Mouse (Mus musculus): ENCODE measurements around the gene Itpr3. TPM values are rescaled to one million over a fixed set of nuclear protein-coding genes. Genes with fewer than 3 reads are reported as not detected.

Gene Itpr3
- total and polyA plus RNA-seq, 2 experiments from 2014 or later, result 0.90 to 4.7 TPM

GRCm38 (mm10) chr17:27070913-27071312 is 13.8 kb downstream of the Itpr3 start:
- Histone ChIP-seq H3K4me1 (ENCODE audit: insufficient read depth, low read length) (no peaks in the 10 kb centered on the region), H3K9ac (replicated peaks; ENCODE audit: low read length, poor library complexity, severe bottlenecking) (no peak overlapping the region)
- WGBS, result 94% methylated on average over 7 of the region's 7 CpGs

GRCm38 (mm10) chr17:27071630-27072029 is 14.5 kb downstream of the Itpr3 start:
- Histone ChIP-seq H3K36me3 (ENCODE audit: insufficient read depth, low read length) (no peaks in the 10 kb centered on the region), H3K27ac (ENCODE audit: low read depth, low read length) (no peak overlapping the region), H3K4me3 (ENCODE audit: low read depth, low read length) (no peak overlapping the region), H3K9ac (replicated peaks; ENCODE audit: low read length, poor library complexity, severe bottlenecking) (no peak overlapping the region), H3K9me3 (ENCODE audit: low read length) (no peaks in the 10 kb centered on the region), H3K27me3 (ENCODE audit: insufficient read depth, low read length) (no peaks in the 10 kb centered on the region), H3K4me2 (ENCODE audit: low read depth, low read length, poor library complexity, severe bottlenecking) (no peak overlapping the region), H3K4me1 (ENCODE audit: insufficient read depth, low read length) (no peaks in the 10 kb centered on the region)
- no peak for ATAC-seq (ENCODE audit: low FRiP score)
- WGBS, result 46% methylated on average over 6 of the region's 6 CpGs
- peak; percentile 48 for DNase-seq (ENCODE audit: low spot score)
- TF ChIP-seq CTCF (IDR thresholded peaks at IDR 0.05), result peak; percentile 72

More at GRCm38 (mm10) chr17:27070913-27071312, 13.8 kb downstream of the Itpr3 start:
- Histone ChIP-seq H3K27ac (ENCODE audit: low read depth, low read length) (no peak overlapping the region), H3K4me2 (ENCODE audit: low read depth, low read length, poor library complexity, severe bottlenecking) (no peak overlapping the region), H3K27me3 (ENCODE audit: insufficient read depth, low read length) (no peaks in the 10 kb centered on the region), H3K4me3 (ENCODE audit: low read depth, low read length) (no peak overlapping the region), H3K36me3 (ENCODE audit: insufficient read depth, low read length) (no peaks in the 10 kb centered on the region), H3K9me3 (ENCODE audit: low read length) (no peaks in the 10 kb centered on the region)
- DNase-seq (ENCODE audit: low spot score) (no peak), ATAC-seq (ENCODE audit: low FRiP score) (no peak)
- no peak for TF ChIP-seq CTCF (IDR thresholded peaks at IDR 0.05)

GRCm38 (mm10) chr17:27072363-27072762 is 15.3 kb downstream of the Itpr3 start:
- Histone ChIP-seq H3K9me3 (ENCODE audit: low read length) (no peaks in the 10 kb centered on the region), H3K4me1 (ENCODE audit: insufficient read depth, low read length) (no peaks in the 10 kb centered on the region), H3K4me2 (ENCODE audit: low read depth, low read length, poor library complexity, severe bottlenecking) (no peak overlapping the region), H3K27me3 (ENCODE audit: insufficient read depth, low read length) (no peaks in the 10 kb centered on the region), H3K36me3 (ENCODE audit: insufficient read depth, low read length) (no peaks in the 10 kb centered on the region), H3K4me3 (ENCODE audit: low read depth, low read length) (no peak overlapping the region), H3K27ac (ENCODE audit: low read depth, low read length) (no peak overlapping the region), H3K9ac (replicated peaks; ENCODE audit: low read length, poor library complexity, severe bottlenecking) (no peak overlapping the region)
- TF ChIP-seq CTCF (IDR thresholded peaks at IDR 0.05), result no peak
- 92% methylated on average over 8 of the region's 8 CpGs for WGBS
- DNase-seq (ENCODE audit: low spot score) (no peak), ATAC-seq (ENCODE audit: low FRiP score) (no peak)

GRCm38 (mm10) chr17:27073126-27073525 is 16.0 kb downstream of the Itpr3 start:
- Histone ChIP-seq H3K9me3 (ENCODE audit: low read length) (no peaks in the 10 kb centered on the region), H3K36me3 (ENCODE audit: insufficient read depth, low read length) (no peaks in the 10 kb centered on the region), H3K4me1 (ENCODE audit: insufficient read depth, low read length) (no peaks in the 10 kb centered on the region), H3K4me3 (ENCODE audit: low read depth, low read length) (no peak overlapping the region), H3K27me3 (ENCODE audit: insufficient read depth, low read length) (no peaks in the 10 kb centered on the region), H3K9ac (replicated peaks; ENCODE audit: low read length, poor library complexity, severe bottlenecking) (no peak overlapping the region), H3K27ac (ENCODE audit: low read depth, low read length) (no peak overlapping the region), H3K4me2 (ENCODE audit: low read depth, low read length, poor library complexity, severe bottlenecking) (no peak overlapping the region)
- no peak for TF ChIP-seq CTCF (IDR thresholded peaks at IDR 0.05)
- ATAC-seq (ENCODE audit: low FRiP score) (no peak), DNase-seq (ENCODE audit: low spot score) (no peak)
- 86% methylated on average over 5 of the region's 5 CpGs for WGBS

GRCm38 (mm10) chr17:27073778-27074177 is 16.7 kb downstream of the Itpr3 start:
- no peak overlapping the region for H3K9ac ChIP-seq (replicated peaks; ENCODE audit: low read length, poor library complexity, severe bottlenecking)
- TF ChIP-seq CTCF (IDR thresholded peaks at IDR 0.05), result no peak
- 73% methylated on average over 9 of the region's 9 CpGs for WGBS
- no peaks in the 10 kb centered on the region for H3K36me3 ChIP-seq (ENCODE audit: insufficient read depth, low read length)
- H3K4me2 ChIP-seq (ENCODE audit: low read depth, low read length, poor library complexity, severe bottlenecking), result no peak overlapping the region
- no peak for DNase-seq (ENCODE audit: low spot score)
- no peak overlapping the region for H3K4me3 ChIP-seq (ENCODE audit: low read depth, low read length)
- no peaks in the 10 kb centered on the region for H3K27me3 ChIP-seq (ENCODE audit: insufficient read depth, low read length)
- H3K27ac ChIP-seq (ENCODE audit: low read depth, low read length), result no peak overlapping the region
- no peaks in the 10 kb centered on the region for H3K9me3 ChIP-seq (ENCODE audit: low read length)
- no peak for ATAC-seq (ENCODE audit: low FRiP score)
- no peaks in the 10 kb centered on the region for H3K4me1 ChIP-seq (ENCODE audit: insufficient read depth, low read length)

GRCm38 (mm10) chr17:27074236-27074635 is 17.1 kb downstream of the Itpr3 start:
- Histone ChIP-seq H3K9me3 (ENCODE audit: low read length) (no peaks in the 10 kb centered on the region), H3K4me1 (ENCODE audit: insufficient read depth, low read length) (no peaks in the 10 kb centered on the region), H3K27ac (ENCODE audit: low read depth, low read length) (no peak overlapping the region), H3K36me3 (ENCODE audit: insufficient read depth, low read length) (no peaks in the 10 kb centered on the region), H3K4me2 (ENCODE audit: low read depth, low read length, poor library complexity, severe bottlenecking) (no peak overlapping the region), H3K27me3 (ENCODE audit: insufficient read depth, low read length) (no peaks in the 10 kb centered on the region), H3K9ac (replicated peaks; ENCODE audit: low read length, poor library complexity, severe bottlenecking) (no peak overlapping the region), H3K4me3 (ENCODE audit: low read depth, low read length) (no peak overlapping the region)
- ATAC-seq (ENCODE audit: low FRiP score), result no peak
- no peak for DNase-seq (ENCODE audit: low spot score)
- TF ChIP-seq CTCF (IDR thresholded peaks at IDR 0.05), result no peak
- WGBS, result 72% methylated on average over 6 of the region's 6 CpGs
